Mouse (Mus musculus) hindbrain, embryonic 11.5 days (tissue): Measurements from ENCODE around the gene Nmnat3. TPM values are rescaled to one million over a fixed set of nuclear protein-coding genes. Genes with fewer than 3 reads are reported as not detected.

ENCODE experiments used
- ATAC-seq: fragments of 200-750 bp; cut with Nextera tagmentation; 2 replicates; pipeline ENCODE4 v1.8.0; 2017; ENCODE audit warnings: mild to moderate bottlenecking, moderate TSS enrichment, moderate library complexity; ENCODE audit not compliant: low FRiP score
- DNase-seq: peaks from one replicate; pipeline ENCODE4 v3.0.0-alpha.2; 2015; ENCODE audit warnings: low spot score
- H3K27ac ChIP-seq: fragments of 300-500 bp; sonication (generic); 2 replicates; pipeline ENCODE4 v1.5.1; 2014; ENCODE audit warnings: mild to moderate bottlenecking, low read depth, low read length
- H3K27me3 ChIP-seq: fragments of 300-500 bp; sonication (generic); 2 replicates; pipeline ENCODE4 v1.6.1; 2014; ENCODE audit warnings: mild to moderate bottlenecking, low read length, moderate library complexity, mixed read lengths; ENCODE audit not compliant: control insufficient read depth, insufficient read depth
- H3K36me3 ChIP-seq: fragments of 300-500 bp; sonication (generic); 2 replicates; pipeline ENCODE4 v1.6.1; 2014; ENCODE audit warnings: mild to moderate bottlenecking, low read length, moderate library complexity, mixed read lengths; ENCODE audit not compliant: control insufficient read depth, insufficient read depth
- H3K4me1 ChIP-seq: fragments of 300-500 bp; sonication (generic); replicated peaks from 2 replicates; pipeline ENCODE4 v1.6.1; 2014; ENCODE audit warnings: low read length, mixed read lengths; ENCODE audit not compliant: control insufficient read depth, insufficient read depth
- H3K4me2 ChIP-seq: fragments of 300-500 bp; sonication (generic); replicated peaks from 2 replicates; pipeline ENCODE4 v1.6.1; 2014; ENCODE audit warnings: mild to moderate bottlenecking, low read depth, low read length
- H3K4me3 ChIP-seq: fragments of 300-500 bp; sonication (generic); 2 replicates; pipeline ENCODE4 v1.5.1; 2014; ENCODE audit warnings: low read depth, low read length
- H3K9ac ChIP-seq: fragments of 300-500 bp; sonication (generic); 2 replicates; pipeline ENCODE4 v1.6.1; 2014; ENCODE audit warnings: low read depth, low read length
- H3K9me3 ChIP-seq: fragments of 300-500 bp; sonication (generic); 2 replicates; pipeline ENCODE4 v1.6.1; 2016; ENCODE audit warnings: low read length; ENCODE audit not compliant: control insufficient read depth
- WGBS: fragments of 180-500 bp; shearing (Covaris S2); extraction: QIAGEN DNeasy Blood & Tissue Kit; methylation state at CpG from one replicate; pipeline ENCODE4 v1.1.7; 2014; 5-methylcytosine and 5-hydroxymethylcytosine counted together
- polyA plus RNA-seq: library from polyadenylated mRNA; unstranded; fragments of >200 nt; fragmentation: Nextera tagmentation; extraction: Ambion mirVana; gene quantifications from 2 replicates; pipeline ENCODE4 v1.2.1, GENCODE M21; 2014

The Nmnat3 gene
- polyA plus RNA-seq, 1 experiment from 2014 or later = 3.2 TPM

DNA sequence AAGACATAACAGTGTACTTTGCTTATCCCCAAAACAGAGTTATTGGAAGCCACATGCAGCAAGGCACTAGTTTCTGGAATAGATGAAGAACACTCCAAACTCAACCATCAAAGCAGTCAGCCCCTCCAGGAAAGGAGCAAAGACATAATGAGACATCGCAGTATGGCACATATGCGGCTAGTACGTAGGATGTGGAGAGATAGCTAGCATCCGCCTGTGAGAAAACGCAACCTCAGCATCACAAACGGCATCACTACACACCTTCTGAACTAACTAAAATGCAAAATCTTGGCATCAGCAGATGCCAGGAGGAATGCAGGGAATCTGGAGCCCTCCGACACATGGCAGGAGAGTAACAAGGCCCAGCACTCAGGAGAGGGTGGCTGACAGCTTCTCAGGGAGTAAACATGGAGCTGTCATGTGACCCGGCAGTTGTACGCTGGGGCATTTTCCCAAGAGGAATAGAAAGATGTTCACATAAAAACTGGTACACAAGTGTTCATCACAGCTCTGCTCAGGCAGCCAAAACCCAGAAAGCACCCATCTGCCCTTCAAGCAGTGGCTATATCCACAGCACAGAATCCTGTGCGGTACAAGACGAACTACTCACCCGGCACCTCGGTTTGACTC lies 80.2 kb downstream of the Nmnat3 start:
- H3K9me3 ChIP-seq = no peaks in the 10 kb centered on the region
- WGBS = 93% methylated on average over 13 of the region's 13 CpGs
- H3K4me1 ChIP-seq = no peaks in the 10 kb centered on the region
- no peak for ATAC-seq
- no peaks in the 10 kb centered on the region for H3K27me3 ChIP-seq
- no peak overlapping the region for H3K9ac ChIP-seq
- no peak overlapping the region for H3K4me3 ChIP-seq
- no peaks in the 10 kb centered on the region for H3K36me3 ChIP-seq
- no peak for DNase-seq
- H3K27ac ChIP-seq = no peak overlapping the region
- no peak overlapping the region for H3K4me2 ChIP-seq

DNA sequence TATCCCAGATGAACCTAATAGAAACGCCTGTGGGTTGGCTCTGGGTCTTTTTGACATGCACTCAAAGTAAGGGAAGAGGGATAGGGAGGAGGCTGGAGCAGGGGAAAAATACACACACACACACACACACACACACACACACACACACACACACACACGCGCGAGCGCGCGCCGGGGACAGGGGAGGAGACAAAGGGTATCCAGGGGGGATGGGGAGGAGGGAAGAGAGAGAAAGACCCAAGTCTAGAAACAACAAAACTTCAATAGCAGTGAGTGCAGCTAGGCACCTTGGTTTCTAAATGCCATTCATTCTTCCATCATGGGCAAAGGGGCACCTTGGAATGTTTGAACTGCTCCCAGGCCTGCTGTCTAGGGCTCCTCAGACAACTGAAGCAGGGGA lies 82.5 kb downstream of the Nmnat3 start:
- Histone ChIP-seq H3K4me3 (no peak overlapping the region), H3K4me1 (no peaks in the 10 kb centered on the region), H3K36me3 (no peaks in the 10 kb centered on the region), H3K27ac (no peak overlapping the region), H3K27me3 (no peaks in the 10 kb centered on the region), H3K9ac (no peak overlapping the region), H3K4me2 (no peak overlapping the region), H3K9me3 (no peaks in the 10 kb centered on the region)
- ATAC-seq (no peak), DNase-seq (no peak)
- 58% methylated on average over 5 of the region's 8 CpGs for WGBS

DNA sequence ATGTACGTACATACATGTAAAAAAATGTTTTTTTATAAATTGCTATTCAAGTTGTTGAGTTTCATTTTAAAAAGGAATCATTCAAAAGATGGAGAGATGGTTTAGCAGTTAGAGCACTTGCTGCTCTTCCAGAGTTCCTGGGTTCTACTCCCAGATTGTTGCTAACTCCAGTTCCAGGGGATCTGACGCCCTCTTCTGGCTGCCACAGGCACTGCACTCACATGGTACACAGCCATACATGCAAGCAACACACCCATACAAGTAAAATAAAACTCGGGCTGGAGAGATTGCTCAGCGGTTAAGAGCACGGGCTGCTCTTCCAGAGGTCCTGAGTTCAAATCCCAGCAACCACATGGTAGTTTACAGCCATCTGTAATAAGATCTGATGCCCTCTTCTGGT lies 86.1 kb downstream of the Nmnat3 start:
- ATAC-seq (no peak), DNase-seq (no peak)
- Histone ChIP-seq H3K27me3 (no peaks in the 10 kb centered on the region), H3K4me1 (no peaks in the 10 kb centered on the region), H3K9ac (no peak overlapping the region), H3K4me3 (no peak overlapping the region), H3K9me3 (no peaks in the 10 kb centered on the region), H3K36me3 (no peaks in the 10 kb centered on the region), H3K27ac (no peak overlapping the region), H3K4me2 (no peak overlapping the region)
- WGBS = 90% methylated on average over 5 of the region's 5 CpGs

DNA sequence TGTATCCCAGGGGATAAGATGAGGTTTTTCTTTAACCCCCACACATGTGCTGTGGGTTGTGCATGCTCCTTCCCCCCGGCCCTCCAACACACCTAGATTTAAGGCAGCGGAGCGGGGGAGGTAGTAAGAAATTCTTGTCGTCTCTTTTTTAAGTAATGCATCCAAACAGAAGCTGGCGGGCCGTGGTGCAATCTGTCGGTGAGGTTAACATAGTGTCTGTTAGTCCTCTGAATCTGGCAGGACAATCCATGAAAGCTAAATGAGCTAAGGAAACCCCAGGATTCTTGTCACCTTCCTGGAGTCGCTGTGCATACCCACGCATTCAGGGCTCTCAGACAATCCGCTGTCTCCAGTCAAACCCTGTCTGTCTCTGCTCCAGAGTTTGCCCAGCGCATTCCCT lies 87.7 kb downstream of the Nmnat3 start:
- Histone ChIP-seq H3K27me3 (no peaks in the 10 kb centered on the region), H3K4me3 (no peak overlapping the region), H3K27ac (no peak overlapping the region), H3K4me1 (no peaks in the 10 kb centered on the region), H3K9me3 (no peaks in the 10 kb centered on the region), H3K9ac (no peak overlapping the region), H3K36me3 (no peaks in the 10 kb centered on the region), H3K4me2 (no peak overlapping the region)
- ATAC-seq (no peak), DNase-seq (no peak)
- 85% methylated on average over 11 of the region's 11 CpGs for WGBS

DNA sequence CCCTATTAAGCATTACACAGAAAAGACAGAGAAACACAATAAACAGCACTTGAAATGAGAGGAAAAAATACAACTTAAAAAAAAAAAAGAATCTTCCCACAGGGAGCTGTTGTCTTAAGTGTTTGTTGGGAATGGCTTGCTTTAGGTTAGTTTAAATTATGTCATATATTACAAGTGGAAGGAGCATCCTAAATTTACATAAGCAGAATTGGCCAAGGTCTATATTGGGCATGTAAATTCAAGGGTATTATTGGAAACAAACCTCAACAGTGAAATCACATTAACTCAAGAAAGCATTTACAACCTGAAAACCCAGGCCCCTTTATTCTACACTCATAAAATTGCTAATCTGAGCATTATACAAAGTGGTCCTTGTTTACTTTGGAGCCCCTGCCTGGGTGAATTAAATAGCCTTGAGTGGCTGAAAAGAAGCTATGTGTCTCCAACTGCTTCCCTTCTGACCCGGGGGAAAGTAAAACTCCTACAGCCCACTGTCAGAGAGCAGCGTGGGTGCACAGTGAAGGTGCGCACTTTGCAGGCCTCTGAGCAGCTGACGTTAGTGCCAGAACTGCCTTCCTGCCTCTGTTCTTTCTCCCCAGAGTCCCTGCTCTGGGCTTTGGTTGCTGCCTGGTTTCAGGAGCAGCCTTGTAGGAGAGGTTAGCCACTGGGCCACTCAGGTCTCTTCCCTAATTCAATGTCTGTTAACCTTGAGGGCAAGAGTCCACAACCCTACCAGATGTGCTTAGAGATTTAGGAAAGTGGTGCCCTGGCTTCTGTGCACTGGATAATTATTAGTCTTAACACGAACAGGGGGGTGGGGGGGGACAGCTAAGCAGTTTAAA lies 88.3 kb downstream of the Nmnat3 start:
- H3K9me3 ChIP-seq = no peaks in the 10 kb centered on the region
- no peaks in the 10 kb centered on the region for H3K4me1 ChIP-seq
- no peak overlapping the region for H3K4me3 ChIP-seq
- DNase-seq (no peak), ATAC-seq (no peak)
- no peak overlapping the region for H3K27ac ChIP-seq
- no peaks in the 10 kb centered on the region for H3K27me3 ChIP-seq
- no peak overlapping the region for H3K4me2 ChIP-seq
- H3K36me3 ChIP-seq = no peaks in the 10 kb centered on the region
- no peak overlapping the region for H3K9ac ChIP-seq
- WGBS = 60% methylated on average over 5 of the region's 5 CpGs

DNA sequence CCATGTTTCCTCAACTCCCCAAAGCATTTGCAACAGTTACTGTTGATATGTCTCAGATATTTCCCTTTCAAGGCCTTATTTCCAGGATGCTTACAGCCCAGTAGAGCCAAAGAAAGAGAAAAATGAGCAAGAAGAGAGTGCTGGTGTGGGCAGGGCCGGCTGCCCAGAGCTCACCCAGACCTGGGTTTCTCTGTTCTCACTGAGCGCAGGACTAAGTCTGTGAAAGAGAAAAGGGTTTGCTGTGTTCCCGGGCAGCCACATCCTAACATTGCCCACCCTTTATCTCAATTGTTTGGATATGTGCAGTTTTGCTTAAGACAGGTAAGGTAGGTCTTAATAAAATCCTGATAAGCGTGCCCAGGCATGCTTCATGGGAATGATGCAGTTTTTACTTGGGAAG lies 92.5 kb downstream of the Nmnat3 start:
- DNase-seq = no peak
- H3K4me3 ChIP-seq = no peak overlapping the region
- WGBS = 88% methylated on average over 4 of the region's 4 CpGs
- no peak for ATAC-seq
- H3K4me1 ChIP-seq = no peaks in the 10 kb centered on the region
- H3K9ac ChIP-seq = no peak overlapping the region
- H3K27me3 ChIP-seq = no peaks in the 10 kb centered on the region
- H3K27ac ChIP-seq = no peak overlapping the region
- no peaks in the 10 kb centered on the region for H3K36me3 ChIP-seq
- H3K9me3 ChIP-seq = no peaks in the 10 kb centered on the region
- no peak overlapping the region for H3K4me2 ChIP-seq

DNA sequence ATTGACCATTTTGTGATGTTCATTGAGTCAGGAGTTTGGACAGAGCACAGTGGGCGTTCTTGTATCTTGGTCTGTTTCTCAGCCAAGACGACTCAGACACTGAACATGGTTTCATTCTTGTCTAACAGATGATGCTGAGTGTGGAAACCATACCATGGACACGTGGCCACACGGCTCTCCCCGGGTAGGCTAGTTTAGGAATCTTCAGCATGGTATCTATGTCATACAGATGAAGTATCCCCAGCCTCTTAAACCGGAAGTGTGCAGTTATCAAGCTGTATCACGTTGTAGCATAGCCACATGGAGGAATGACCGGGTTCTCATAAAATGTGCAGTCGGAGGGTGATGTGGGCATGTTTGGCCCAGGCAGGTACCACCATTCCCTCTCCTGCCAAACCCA lies 93.4 kb downstream of the Nmnat3 start:
- H3K9me3 ChIP-seq = no peaks in the 10 kb centered on the region
- WGBS = 93% methylated on average over 9 of the region's 9 CpGs
- no peaks in the 10 kb centered on the region for H3K36me3 ChIP-seq
- no peaks in the 10 kb centered on the region for H3K27me3 ChIP-seq
- H3K9ac ChIP-seq = no peak overlapping the region
- H3K4me2 ChIP-seq = no peak overlapping the region
- H3K4me3 ChIP-seq = no peak overlapping the region
- DNase-seq (no peak), ATAC-seq (no peak)
- H3K27ac ChIP-seq = no peak overlapping the region
- no peaks in the 10 kb centered on the region for H3K4me1 ChIP-seq

DNA sequence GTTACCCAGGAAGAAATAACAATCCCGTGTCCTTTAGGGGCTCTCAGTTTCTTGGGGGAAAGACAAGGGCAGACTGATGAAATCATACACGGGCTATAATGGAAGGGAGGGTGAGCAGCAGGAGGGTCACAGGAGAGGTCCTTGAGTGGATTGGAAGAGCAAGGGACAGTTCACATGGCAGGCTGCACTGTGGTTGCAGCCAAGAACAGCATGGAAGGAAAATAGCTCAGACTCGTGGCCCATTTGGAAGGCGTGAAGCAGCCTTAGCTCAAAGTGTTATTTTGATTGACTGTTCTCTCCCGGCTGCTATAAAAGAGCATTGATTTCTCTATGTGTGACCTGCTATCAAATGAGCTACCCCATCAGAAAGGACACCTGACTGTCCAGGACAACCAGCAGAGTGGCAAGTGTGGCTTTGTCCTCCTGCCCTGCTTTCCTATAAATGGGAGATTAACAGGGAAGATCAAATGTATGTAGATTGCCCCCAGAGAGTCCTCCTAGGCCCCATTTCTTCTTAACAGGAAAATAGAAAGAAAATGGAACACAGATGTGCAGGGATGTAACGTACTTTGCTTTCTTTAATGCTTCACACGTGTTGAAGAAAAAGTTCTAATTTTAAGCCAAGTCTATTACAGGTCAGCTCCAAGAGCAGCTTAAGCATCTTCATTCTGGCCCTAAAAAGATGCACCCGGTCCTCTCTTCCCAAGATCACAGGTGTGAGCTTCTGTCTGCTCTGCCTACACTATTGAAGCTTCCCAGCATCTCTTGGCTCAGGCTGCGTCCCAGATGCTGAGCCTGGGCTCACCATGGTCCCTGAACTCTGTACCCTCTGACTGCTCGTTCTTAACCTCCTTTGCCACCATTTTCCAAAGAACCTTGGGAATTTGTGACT lies 100.8 kb downstream of the Nmnat3 start:
- H3K27me3 ChIP-seq = no peaks in the 10 kb centered on the region
- 74% methylated on average over 10 of the region's 10 CpGs for WGBS

More for the DNA sequence above, 100.8 kb downstream of the Nmnat3 start:
- DNase-seq = no peak
- no peaks in the 10 kb centered on the region for H3K4me1 ChIP-seq
- no peak overlapping the region for H3K4me3 ChIP-seq
- H3K9ac ChIP-seq = no peak overlapping the region
- H3K4me2 ChIP-seq = no peak overlapping the region
- no peaks in the 10 kb centered on the region for H3K9me3 ChIP-seq
- H3K27ac ChIP-seq = no peak overlapping the region
- H3K36me3 ChIP-seq = no peaks in the 10 kb centered on the region
- ATAC-seq = no peak
